In the genomic region with DNA sequence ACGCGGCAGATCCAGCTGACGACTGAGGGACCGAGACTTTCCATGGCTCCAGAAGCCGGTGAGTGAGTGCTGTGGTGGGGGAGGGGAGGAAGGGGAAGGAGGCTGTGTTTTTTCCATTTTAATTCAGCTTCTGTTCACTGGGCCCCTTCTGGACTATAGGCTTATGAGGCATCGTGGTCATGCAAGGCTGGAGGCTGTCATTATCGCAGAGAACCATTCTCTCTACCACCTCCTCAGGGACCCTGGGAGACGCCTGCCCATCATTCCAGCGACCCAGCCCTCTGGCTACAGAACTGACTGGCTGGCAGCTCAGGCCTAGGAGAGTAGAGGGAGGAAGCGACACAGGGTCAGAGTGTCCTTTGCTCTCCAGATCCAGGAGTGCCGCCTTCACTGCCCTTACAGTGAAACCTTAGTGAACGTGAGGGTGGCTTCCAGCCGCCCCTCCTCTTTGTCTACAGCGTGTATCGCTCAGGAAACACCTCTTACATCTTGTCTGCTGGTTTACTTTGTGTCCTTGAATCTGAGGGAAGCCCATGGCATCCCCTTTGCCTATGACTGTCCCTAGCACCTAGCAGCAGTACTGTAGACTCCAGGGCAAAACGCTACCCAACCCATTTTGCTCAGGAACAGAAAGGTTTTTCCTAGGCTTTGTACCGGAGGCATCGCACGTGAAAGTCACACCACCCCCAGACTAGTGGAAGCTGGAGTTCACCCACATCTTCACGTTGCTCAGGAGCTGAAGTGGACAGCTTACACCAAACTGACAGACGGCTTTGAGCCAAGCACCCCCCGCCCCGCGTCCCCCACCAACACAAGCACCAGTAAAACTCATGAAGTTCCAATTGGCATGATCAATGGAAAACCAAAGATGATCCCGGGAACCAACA, we compare ENCODE assay signal across 11 mouse cellular contexts. TPM values are rescaled to one million over a fixed set of nuclear protein-coding genes. Genes with fewer than 3 reads are reported as not detected.
DNase-seq lines count a peak whose midpoint lies in the region; ATAC-seq lines count a peak whose summit lies in the region.
"Had no signal": no experiment of that assay in that cellular context is flagged by ENCODE, and none has a peak within 500 bp of the region (broad histone marks: within the 10 kb centered on the region; RNA-seq: fewer than 3 reads in every experiment).

No protein-coding gene starts in this region.

- intact Hi-C loops in left cerebral cortex, postnatal 4 days (cut with DNase I): no loop called here
- intact Hi-C loops in left cerebral cortex, postnatal 10 days (cut with DNase I): no loop called here
- intact Hi-C loops in left cerebral cortex, postnatal 36 days (cut with DNase I): loop anchor here (5.0 kb wide), 1 partner anchor 35 kb away; a partner anchor contains a TSS

- no peaks in the 10 kb centered on the region for H3K36me3 ChIP-seq in forebrain, embryonic 12.5 days (replicated peaks)
- H3K36me3 ChIP-seq in limb, embryonic 13.5 days: no peaks in the 10 kb centered on the region

- 0 out of 2 replicates have a peak overlapping the region, but pooled peaks have one; percentile 66 for H3K9ac ChIP-seq in forebrain, embryonic 12.5 days
- H3K9ac ChIP-seq in limb, embryonic 13.5 days: no peak overlapping the region

- H3K4me1 ChIP-seq in forebrain, embryonic 12.5 days: peaks cover 58% of the 10 kb centered on the region
- peaks cover 24% of the 10 kb centered on the region for H3K4me1 ChIP-seq in limb, embryonic 13.5 days

- peak; percentile 39 for ATAC-seq in forebrain, embryonic 12.5 days (ENCODE audit: low FRiP score)
- ATAC-seq in limb, embryonic 13.5 days (ENCODE audit: low FRiP score, low read depth): no peak

- H3K27me3 ChIP-seq in forebrain, embryonic 12.5 days: peaks cover 55% of the 10 kb centered on the region
- H3K27me3 ChIP-seq in limb, embryonic 13.5 days: peaks cover 81% of the 10 kb centered on the region

- WGBS in forebrain, embryonic 12.5 days: 2% methylated on average over 25 of the region's 25 CpGs
- 2% methylated on average over 25 of the region's 25 CpGs for WGBS in limb, embryonic 13.5 days

- H3K4me3 ChIP-seq in forebrain, embryonic 12.5 days (replicated peaks): no peak overlapping the region
- peak overlapping the region; percentile 56 for H3K4me3 ChIP-seq in limb, embryonic 13.5 days

- peak overlapping the region; percentile 90 for H3K4me2 ChIP-seq in forebrain, embryonic 12.5 days
- peak overlapping the region; percentile 99 for H3K4me2 ChIP-seq in limb, embryonic 13.5 days (replicated peaks)

- H3K27ac ChIP-seq in forebrain, embryonic 12.5 days: peak overlapping the region; percentile 91
- H3K27ac ChIP-seq in limb, embryonic 13.5 days: no peak overlapping the region

- peak; percentile 56 for DNase-seq in left cerebral cortex, postnatal 4 days
- no peak for DNase-seq in left cerebral cortex, postnatal 10 days (ENCODE audit: extremely low spot score in 1 of 2, low spot score in 2 of 2)
- peak; percentile 68 for DNase-seq in retina, embryonic 14.5 days (ENCODE audit: low spot score)
- no peak for DNase-seq in left cerebral cortex, postnatal 36 days (ENCODE audit: low spot score in 2 of 2)
- no peak for DNase-seq in left cerebral cortex, adult 18-20 months (ENCODE audit: low spot score in 2 of 2)
- DNase-seq in gastrocnemius, postnatal 10 days: no peak
- DNase-seq: adrenal gland, postnatal 10 days; kidney, adult 2 months had no signal

- no peaks in the 10 kb centered on the region for H3K9me3 ChIP-seq in forebrain, embryonic 12.5 days
- H3K9me3 ChIP-seq in limb, embryonic 13.5 days: no peaks in the 10 kb centered on the region

RNA-seq across cellular contexts. Expression of a gene that starts 34.0 kb away (rescaled TPM):
- 10 to 100 TPM; 20.0 to 25.2 TPM for total RNA-seq in left cerebral cortex, postnatal 4 days (2021)
- 1 to 10 TPM; 7.8 to 8.5 TPM for total RNA-seq in left cerebral cortex, postnatal 10 days (2021)
- polyA plus RNA-seq in forebrain, embryonic 12.5 days (2016; fragmentation: Nextera tagmentation; extraction: Ambion mirVana): 15.3 and 15.6 TPM in 2 replicates
- polyA plus RNA-seq in limb, embryonic 13.5 days (2015; fragmentation: Nextera tagmentation; extraction: Ambion mirVana): not detected in 2 replicates
- total RNA-seq in left cerebral cortex, postnatal 36 days (2021): 10 to 100 TPM; 14.5 to 18.5 TPM
- 10 to 100 TPM; 20.5 to 20.7 TPM for total RNA-seq in left cerebral cortex, adult 18-20 months (2021)
- total RNA-seq in gastrocnemius, postnatal 10 days (2021): not detected
- total RNA-seq: gastrocnemius, adult 18-20 months had no signal
- polyA plus RNA-seq: kidney, adult 2 months had no signal

RNA-seq across cellular contexts. Expression of a gene that starts 51.0 kb away (rescaled TPM):
- total RNA-seq in left cerebral cortex, postnatal 4 days (2021): 1 to 10 TPM; 2.2 to 2.5 TPM
- 1 to 10 TPM; 3.0 to 3.6 TPM for total RNA-seq in left cerebral cortex, postnatal 10 days (2021)
- polyA plus RNA-seq in forebrain, embryonic 12.5 days (2016; fragmentation: Nextera tagmentation; extraction: Ambion mirVana): 0.54 and 0.78 TPM in 2 replicates
- polyA plus RNA-seq in limb, embryonic 13.5 days (2015; fragmentation: Nextera tagmentation; extraction: Ambion mirVana): 1.6 and 1.8 TPM in 2 replicates
- 1 to 10 TPM; 2.2 to 3.2 TPM for total RNA-seq in left cerebral cortex, postnatal 36 days (2021)
- 1 to 10 TPM; 2.1 to 2.8 TPM for total RNA-seq in left cerebral cortex, adult 18-20 months (2021)
- 1 to 10 TPM; 1.1 to 1.3 TPM for total RNA-seq in gastrocnemius, postnatal 10 days (2021)

RNA-seq across cellular contexts. Expression of a gene that starts 58.0 kb away (rescaled TPM):
- total RNA-seq in left cerebral cortex, postnatal 4 days (2021): 10 to 100 TPM; 17.7 to 18.8 TPM
- 10 to 100 TPM; 38.1 to 38.8 TPM for total RNA-seq in left cerebral cortex, postnatal 10 days (2021)
- polyA plus RNA-seq in forebrain, embryonic 12.5 days (2016; fragmentation: Nextera tagmentation; extraction: Ambion mirVana): 12.0 and 12.9 TPM in 2 replicates
- 9.4 and 10.5 TPM in 2 replicates for polyA plus RNA-seq in limb, embryonic 13.5 days (2015; fragmentation: Nextera tagmentation; extraction: Ambion mirVana)
- 10 to 100 TPM; 91.1 to 94.2 TPM for total RNA-seq in left cerebral cortex, postnatal 36 days (2021)
- total RNA-seq in left cerebral cortex, adult 18-20 months (2021): 100 to 1,000 TPM; 103 to 106 TPM
- 10 to 100 TPM in 1 of 2 experiments, 1 to 10 TPM in 1; 8.7 to 14.7 TPM for total RNA-seq in gastrocnemius, postnatal 10 days (2021)

Comparison
In these comparisons a context has a peak if more than half of its experiments do, and no peak if none do; other contexts are left out.
1. DNase-seq: peak in left cerebral cortex, postnatal 4 days (single experiment) and retina, embryonic 14.5 days (single experiment); none in left cerebral cortex, postnatal 10 days (0 of 2), left cerebral cortex, postnatal 36 days (0 of 2), left cerebral cortex, adult 18-20 months (0 of 2) and gastrocnemius, postnatal 10 days (single experiment).
2. RNA of a gene that starts 34.0 kb away (total RNA-seq): 20.0 to 25.2 TPM in left cerebral cortex, postnatal 4 days, 20.5 to 20.7 TPM in left cerebral cortex, adult 18-20 months, 14.5 to 18.5 TPM in left cerebral cortex, postnatal 36 days and 7.8 to 8.5 TPM in left cerebral cortex, postnatal 10 days; not detected in gastrocnemius, postnatal 10 days; every median in the first group is over 4 times any median in the second.